Mouse (Mus musculus) megakaryocyte-erythroid progenitor cell, adult 5-6 weeks (primary cell): ENCODE measurements around the gene Bicra. TPM values are rescaled to one million over a fixed set of nuclear protein-coding genes. Genes with fewer than 3 reads are reported as not detected.

Source experiments
- ATAC-seq: replicated peaks from 2 replicates; pipeline ENCODE4 v1.8.0; 2016; ENCODE audit warnings: mild to moderate bottlenecking, inconsistent platforms; ENCODE audit not compliant: severe bottlenecking, poor library complexity, low FRiP score, low TSS enrichment
- total RNA-seq, 2 experiments: library from RNA; stranded (forward) in 1 of 2; stranded (reverse) in 1 of 2; fragments of 200-1000, 215-1000 nt in 1 of 2; fragments of >200 nt in 1 of 2; fragmentation: Nextera tagmentation in 1 of 2; gene quantifications; 2 replicates each; pipeline ENCODE4 v1.2.3; 2014 to 2017

Bicra gene
- total RNA-seq, 2 experiments from 2014 or later, result 1.8 to 12.6 TPM

- ATAC-seq, result 0 out of 2 replicates have a peak, but pooled peaks have one; percentile 31
Observed at GRCm38 (mm10) chr7:16019256-16020094, 28.2 kb downstream of the Bicra start.

- peak; percentile 86 for ATAC-seq
Observed at GRCm38 (mm10) chr7:16018016-16018810, 29.5 kb downstream of the Bicra start.

GRCm38 (mm10) chr7:16015384-16015783 is 32.3 kb downstream of the Bicra start:
- ATAC-seq, result no peak

- ATAC-seq, result no peak
Observed at GRCm38 (mm10) chr7:16014521-16015175, 33.1 kb downstream of the Bicra start.

DNA sequence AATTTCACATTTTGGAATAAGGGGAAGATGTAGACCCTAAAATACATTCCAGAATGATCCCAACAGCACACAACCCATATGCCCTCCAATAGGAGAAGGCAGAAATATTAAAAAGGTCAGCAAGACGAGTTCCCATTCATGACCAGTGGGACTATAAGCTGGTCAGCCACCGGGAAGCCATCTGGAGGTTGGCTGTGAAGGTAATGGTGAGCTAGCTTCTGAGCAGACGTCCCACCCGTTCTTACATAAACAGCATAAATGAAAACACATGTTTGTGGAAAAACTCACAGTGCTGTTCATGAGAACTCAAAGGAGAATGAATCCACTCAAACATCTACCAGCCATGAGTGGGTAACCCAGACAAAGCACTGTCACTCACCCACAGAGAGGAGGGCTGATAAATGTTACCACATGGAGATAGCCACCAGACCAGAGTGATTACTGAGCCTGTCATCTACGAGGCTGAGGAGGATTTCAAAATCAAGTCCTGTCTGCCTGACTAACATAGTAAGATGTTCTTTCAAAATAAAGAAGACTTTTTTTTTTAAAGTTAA is 33.9 kb downstream of the Bicra start:
- ATAC-seq, result no peak

DNA sequence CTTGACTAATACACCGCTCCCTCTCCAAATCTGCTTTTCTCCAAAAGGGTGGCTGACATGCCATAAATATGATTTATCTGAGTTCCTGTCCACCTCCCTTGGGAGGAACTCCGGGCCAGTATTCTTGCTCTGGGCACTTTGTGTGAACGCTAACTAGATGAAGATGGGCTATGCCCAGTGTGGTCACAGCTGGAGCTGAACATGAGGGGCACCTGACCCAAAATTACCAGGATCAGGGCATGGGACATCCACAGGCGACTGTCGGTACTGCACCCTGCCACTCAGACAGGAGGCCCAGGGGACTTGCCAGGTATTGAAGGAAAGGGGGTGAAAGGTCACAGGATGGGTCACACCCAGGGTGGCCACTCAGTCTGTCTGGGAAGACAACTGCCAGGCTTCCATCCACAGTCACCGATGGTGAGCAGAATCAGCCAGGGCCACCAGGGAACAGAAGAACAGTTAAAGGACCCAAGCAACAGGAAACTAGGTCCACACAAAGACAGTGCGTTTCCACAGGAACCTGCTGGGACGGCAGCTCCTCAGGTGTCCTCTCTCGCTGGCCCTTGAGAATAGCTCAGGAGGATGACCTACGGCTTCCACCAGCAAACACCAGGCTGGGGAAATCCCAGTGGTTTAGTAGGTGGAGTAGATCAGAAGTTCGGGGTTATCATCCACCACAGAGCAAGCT is 35.0 kb downstream of the Bicra start:
- peak; percentile 83 for ATAC-seq

GRCm38 (mm10) chr7:16011418-16012085 is 36.2 kb downstream of the Bicra start:
- no peak for ATAC-seq

GRCm38 (mm10) chr7:16010649-16011048 is 37.1 kb downstream of the Bicra start:
- ATAC-seq, result no peak

GRCm38 (mm10) chr7:16009636-16010035 is 38.1 kb downstream of the Bicra start:
- no peak for ATAC-seq

DNA sequence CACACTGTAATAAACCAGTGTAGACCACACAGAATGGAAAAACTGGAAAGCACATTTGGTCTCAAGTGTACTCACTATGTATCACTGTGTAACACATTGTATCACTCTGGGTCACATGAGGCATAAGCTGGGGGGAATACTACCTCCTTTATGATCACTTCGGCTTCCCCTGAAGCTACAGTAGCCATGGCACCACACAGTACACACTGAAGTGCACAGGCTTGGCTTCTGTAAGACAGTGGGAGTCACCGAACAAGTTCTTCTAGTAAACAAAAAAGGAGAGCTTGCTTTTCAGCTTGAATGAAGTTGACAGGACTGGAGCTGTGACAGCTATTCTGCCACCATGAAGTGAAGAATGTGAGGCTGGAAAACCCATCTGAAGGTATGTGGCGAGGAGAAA is 42.7 kb downstream of the Bicra start:
- no peak for ATAC-seq

DNA sequence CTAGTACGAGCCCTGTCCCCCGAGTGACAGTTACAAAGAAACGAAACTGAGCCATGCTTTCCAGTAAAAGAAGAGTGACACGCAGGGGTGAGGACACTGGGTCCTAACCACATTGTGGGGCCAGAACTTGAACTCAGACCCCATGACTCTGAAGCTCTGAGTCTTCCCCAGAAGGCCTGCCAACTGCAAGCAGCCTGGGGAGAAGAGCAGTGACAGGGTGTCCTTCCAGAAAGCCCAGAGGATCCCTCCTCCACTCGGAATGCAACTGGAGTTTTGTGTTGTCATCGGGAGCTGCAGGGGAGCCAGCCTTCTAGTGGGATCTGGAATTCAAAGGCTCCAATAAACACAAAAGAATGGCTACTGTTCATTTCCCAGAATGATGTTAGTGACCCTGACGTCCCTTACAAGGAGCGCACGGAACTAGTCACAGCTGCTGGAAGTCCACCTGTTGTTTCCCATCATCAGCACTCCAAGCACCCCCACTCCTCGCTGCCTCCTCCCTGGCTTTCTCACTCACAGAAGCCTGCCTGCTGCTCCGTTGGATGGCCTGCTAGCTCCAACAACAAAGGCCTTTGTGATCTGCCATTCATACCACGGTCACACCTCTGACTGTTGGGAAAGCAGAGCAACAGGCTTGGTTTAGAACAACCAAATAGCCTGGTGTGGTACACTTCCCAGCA is 43.4 kb downstream of the Bicra start:
- ATAC-seq, result no peak

DNA sequence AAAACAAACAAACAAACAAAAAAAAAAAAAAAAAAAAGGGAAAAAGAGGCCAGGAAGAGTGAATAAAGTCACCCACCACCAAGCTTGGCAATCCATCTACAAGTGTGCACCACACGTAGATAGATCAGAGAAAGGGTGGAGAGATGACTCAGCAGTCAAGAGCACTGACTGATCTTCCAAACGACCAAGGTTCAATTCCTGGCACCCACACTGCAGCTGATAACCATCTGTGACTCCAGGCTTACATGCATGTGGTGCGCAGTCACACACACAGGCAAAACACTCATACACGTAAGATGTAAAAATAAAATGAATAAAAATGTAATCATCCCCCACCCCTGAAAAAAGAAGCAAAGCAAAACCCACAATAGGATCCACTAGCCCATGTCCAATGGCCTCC is 44.7 kb downstream of the Bicra start:
- ATAC-seq, result peak; percentile 51

DNA sequence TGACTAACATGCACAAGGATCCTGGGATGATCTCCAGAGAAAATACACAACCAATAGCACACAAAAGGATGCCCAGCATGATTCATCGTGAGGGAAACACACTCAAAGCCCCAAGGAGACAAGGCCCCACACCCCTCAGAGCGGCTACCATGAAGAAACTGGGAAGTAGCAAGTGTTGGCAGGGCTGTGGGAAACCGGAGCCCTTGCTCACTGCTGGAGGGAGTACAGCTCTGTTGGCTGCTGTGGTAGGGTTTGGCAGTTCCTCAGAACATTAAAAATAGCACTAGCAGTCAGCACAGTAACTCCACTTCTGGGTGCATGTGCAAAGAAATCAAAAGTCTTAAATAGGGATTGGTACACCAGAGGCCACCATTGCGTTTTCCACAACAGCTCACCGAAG is 45.5 kb downstream of the Bicra start:
- ATAC-seq, result no peak

GRCm38 (mm10) chr7:16001691-16002090 is 46.0 kb downstream of the Bicra start:
- no peak for ATAC-seq

DNA sequence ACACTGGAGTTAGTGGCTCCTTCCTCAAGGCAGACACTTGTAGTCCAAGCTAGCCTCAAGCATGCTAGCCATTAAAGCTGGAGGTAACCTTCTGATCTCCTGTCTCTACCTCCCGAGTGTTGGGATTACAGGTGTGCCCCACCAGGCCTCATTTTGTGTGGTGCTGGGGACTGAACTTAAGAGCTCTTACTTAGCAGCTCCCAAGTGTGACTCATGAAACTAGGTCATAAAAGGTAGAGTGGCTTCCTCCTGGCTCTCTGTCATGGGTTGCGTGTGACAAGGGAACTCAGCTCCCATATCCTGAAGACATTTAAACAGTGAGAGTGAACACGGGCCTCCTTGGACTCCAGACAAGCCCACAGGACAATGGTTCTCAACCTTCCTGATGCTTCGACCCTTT is 53.9 kb downstream of the Bicra start:
- no peak for ATAC-seq

- no peak for ATAC-seq
Observed at GRCm38 (mm10) chr7:15993152-15993551, 54.6 kb downstream of the Bicra start.

DNA sequence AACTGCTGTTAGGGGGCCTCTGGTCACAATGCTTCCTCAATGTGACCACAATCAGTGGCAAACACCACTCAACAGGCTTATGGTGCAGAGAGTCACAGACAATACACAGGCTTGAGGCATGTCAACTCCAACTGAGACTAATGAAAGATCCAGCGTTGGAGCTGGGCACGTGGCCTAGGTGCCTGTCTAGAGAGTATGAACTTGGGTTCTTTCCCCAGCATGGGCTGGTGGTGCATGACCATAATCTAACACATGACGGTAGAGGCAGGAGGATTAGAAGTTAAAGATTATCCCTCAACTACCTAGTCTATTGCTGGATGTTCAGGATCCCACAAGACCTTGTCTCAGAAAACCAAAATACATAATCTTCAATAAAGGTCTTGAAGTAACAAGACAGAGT is 56.0 kb downstream of the Bicra start:
- ATAC-seq, result no peak

GRCm38 (mm10) chr7:15987661-15988356 is 59.9 kb downstream of the Bicra start:
- ATAC-seq, result peak; percentile 24
